Mouse (Mus musculus) myocyte (in vitro differentiated cells): Measurements from ENCODE around the gene Sh2d2a. TPM values are rescaled to one million over a fixed set of nuclear protein-coding genes. Genes with fewer than 3 reads are reported as not detected.

ENCODE experiments used
- H3K27me3 ChIP-seq: one replicate; pipeline ENCODE4 v1.6.1; 2011; ENCODE audit not compliant: control insufficient read depth, insufficient read depth, insufficient read length
- H3K36me3 ChIP-seq: one replicate; pipeline ENCODE4 v1.6.1; 2011; ENCODE audit not compliant: control insufficient read depth, insufficient read depth
- H3K4me2 ChIP-seq: one replicate; pipeline ENCODE4 v1.6.1; 2011; ENCODE audit warnings: low read depth, control low read depth
- H3K4me3 ChIP-seq: one replicate; pipeline ENCODE4 v1.5.1; 2011; ENCODE audit warnings: mild to moderate bottlenecking, control low read depth, moderate library complexity
- H3K79me2 ChIP-seq: one replicate; pipeline ENCODE4 v1.6.1; 2011; ENCODE audit not compliant: control insufficient read depth, insufficient read depth
- H3ac ChIP-seq: one replicate; pipeline ENCODE4 v1.6.1; 2011; ENCODE audit not compliant: control insufficient read depth, insufficient read length
- CEBPB ChIP-seq: IDR thresholded peaks from 2 replicates; pipeline ENCODE4 v1.6.1; 2011; ENCODE audit warnings: mild to moderate bottlenecking, moderate library complexity; ENCODE audit not compliant: poor library complexity, insufficient read depth, severe bottlenecking
- E2F4 ChIP-seq: IDR thresholded peaks from one replicate; pipeline ENCODE4 v1.6.1; 2011; ENCODE audit warnings: mild to moderate bottlenecking, control low read depth, moderate library complexity; ENCODE audit not compliant: insufficient read depth
- MAX ChIP-seq: IDR thresholded peaks from one replicate; pipeline ENCODE4 v1.6.1; 2011; ENCODE audit warnings: low read depth, mild to moderate bottlenecking, control low read depth
- MYOD1 ChIP-seq, 3 experiments: IDR thresholded peaks; one replicate each; pipeline ENCODE4 v1.6.1; 2011; ENCODE audit warnings: control low read depth in 2 of 3, low read depth in 2 of 3, mild to moderate bottlenecking in 2 of 3, moderate library complexity in 1 of 3; ENCODE audit not compliant: insufficient read length in 2 of 3, control insufficient read depth in 1 of 3
- MYOG ChIP-seq, 3 experiments: IDR thresholded peaks; one replicate each; pipeline ENCODE4 v1.6.1; 2011; ENCODE audit warnings: control low read depth in 2 of 3, low read depth in 2 of 3, mild to moderate bottlenecking in 2 of 3; ENCODE audit not compliant: insufficient read length in 2 of 3, control insufficient read depth in 1 of 3, insufficient read depth in 1 of 3
- POLR2A ChIP-seq: IDR thresholded peaks from one replicate; pipeline ENCODE4 v1.6.1; 2011; ENCODE audit warnings: low read depth, mild to moderate bottlenecking, control low read depth, moderate library complexity; ENCODE audit not compliant: insufficient read length
- POLR2AphosphoS2 ChIP-seq: IDR thresholded peaks from one replicate; pipeline ENCODE4 v1.6.1; 2011; ENCODE audit warnings: low read depth, control low read depth; ENCODE audit not compliant: insufficient read length
- REST ChIP-seq: IDR thresholded peaks from one replicate; pipeline ENCODE4 v1.6.1; 2011; ENCODE audit warnings: mild to moderate bottlenecking, control low read depth, moderate library complexity; ENCODE audit not compliant: insufficient read depth, insufficient read length
- SRF ChIP-seq: IDR thresholded peaks from one replicate; pipeline ENCODE4 v1.6.1; 2011; ENCODE audit warnings: low read depth; ENCODE audit not compliant: control insufficient read depth, insufficient read length
- TCF12 ChIP-seq: IDR thresholded peaks from one replicate; pipeline ENCODE4 v1.6.1; 2011; ENCODE audit warnings: mild to moderate bottlenecking, control low read depth; ENCODE audit not compliant: poor library complexity, insufficient read depth, severe bottlenecking
- TCF3 ChIP-seq: IDR thresholded peaks from one replicate; pipeline ENCODE4 v1.6.1; 2011; ENCODE audit warnings: low read depth, control low read depth; ENCODE audit not compliant: insufficient read length
- USF1 ChIP-seq: IDR thresholded peaks from one replicate; pipeline ENCODE4 v1.6.1; 2011; ENCODE audit warnings: low read depth, mild to moderate bottlenecking, control low read depth, moderate library complexity
- polyA plus RNA-seq: library from polyadenylated mRNA; unstranded; fragments of >200 nt; fragmentation: generic; extraction: Trizol; gene quantifications from one replicate; pipeline ENCODE4 v1.2.1, GENCODE M21; 2012; ENCODE audit warnings: missing spikeins

The Sh2d2a gene
- polyA plus RNA-seq, 1 experiment = not detected

DNA sequence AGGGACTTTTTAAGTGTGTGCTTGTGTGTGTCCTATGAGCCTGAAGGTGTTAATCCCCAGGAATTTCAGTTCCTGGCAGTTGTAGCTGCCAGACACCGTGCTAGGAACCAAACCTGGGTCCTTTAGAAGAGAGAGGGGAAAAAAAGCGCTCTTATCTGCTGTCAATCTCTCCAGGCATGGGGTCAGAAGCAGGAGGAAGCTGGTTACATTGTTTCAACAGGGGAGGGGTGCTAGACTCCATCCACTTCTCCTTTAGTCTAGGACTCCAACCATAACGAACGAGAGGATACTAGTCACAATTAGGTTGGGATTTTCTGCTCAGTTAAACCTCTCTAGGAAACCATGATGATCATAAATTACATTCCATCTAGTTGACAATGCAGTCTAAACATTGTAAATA lies 18.1 kb upstream of the Sh2d2a start:
- peaks cover 23% of the 10 kb centered on the region for H3K27me3 ChIP-seq
- H3K36me3 ChIP-seq = no peaks in the 10 kb centered on the region
- H3K4me3 ChIP-seq = no peak overlapping the region
- no peak overlapping the region for H3ac ChIP-seq
- TF ChIP-seq TCF3 = no peak
- TF ChIP-seq SRF = no peak
- no peak for TF ChIP-seq E2F4
- TF ChIP-seq POLR2A = no peak
- no peak for TF ChIP-seq TCF12
- no peak for TF ChIP-seq MAX
- TF ChIP-seq MYOD1 (IDR thresholded peaks at IDR 0.05; ENCODE audit: control insufficient read depth in 1 of 3, insufficient read length in 2 of 3, low read depth in 2 of 3) = no peak
- no peak for TF ChIP-seq REST
- no peak for TF ChIP-seq USF1
- H3K79me2 ChIP-seq = no peaks in the 10 kb centered on the region
- H3K4me2 ChIP-seq = no peak overlapping the region

DNA sequence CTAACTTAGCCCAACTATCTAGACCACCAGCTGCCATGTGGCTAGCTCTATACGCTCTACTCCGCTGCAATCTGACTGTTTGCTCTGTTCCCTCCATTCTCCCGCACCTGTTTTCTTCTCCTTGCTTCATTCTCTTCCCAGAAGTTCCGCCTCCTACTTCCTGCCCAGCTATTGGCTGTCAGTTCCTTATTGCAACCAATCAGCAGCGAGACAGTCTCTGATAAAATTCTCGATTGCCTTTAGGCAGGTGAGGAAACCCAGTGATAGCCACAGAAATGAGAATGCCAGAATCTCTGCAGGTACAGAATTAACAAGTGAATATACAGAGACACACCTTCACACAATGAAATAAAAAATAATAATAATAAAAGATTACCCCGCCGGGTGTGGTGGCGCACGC lies 17.5 kb upstream of the Sh2d2a start:
- no peak overlapping the region for H3ac ChIP-seq
- H3K79me2 ChIP-seq = no peaks in the 10 kb centered on the region
- peaks cover 20% of the 10 kb centered on the region for H3K27me3 ChIP-seq
- H3K4me2 ChIP-seq = no peak overlapping the region
- H3K36me3 ChIP-seq = no peaks in the 10 kb centered on the region
- TF ChIP-seq MYOD1 (IDR thresholded peaks at IDR 0.05; ENCODE audit: control insufficient read depth in 1 of 3, insufficient read length in 2 of 3, low read depth in 2 of 3) (no peak), POLR2AphosphoS2 (no peak), SRF (no peak), CEBPB (no peak), TCF12 (no peak), REST (no peak), TCF3 (no peak), E2F4 (no peak), MAX (no peak)
- H3K4me3 ChIP-seq = no peak overlapping the region

DNA sequence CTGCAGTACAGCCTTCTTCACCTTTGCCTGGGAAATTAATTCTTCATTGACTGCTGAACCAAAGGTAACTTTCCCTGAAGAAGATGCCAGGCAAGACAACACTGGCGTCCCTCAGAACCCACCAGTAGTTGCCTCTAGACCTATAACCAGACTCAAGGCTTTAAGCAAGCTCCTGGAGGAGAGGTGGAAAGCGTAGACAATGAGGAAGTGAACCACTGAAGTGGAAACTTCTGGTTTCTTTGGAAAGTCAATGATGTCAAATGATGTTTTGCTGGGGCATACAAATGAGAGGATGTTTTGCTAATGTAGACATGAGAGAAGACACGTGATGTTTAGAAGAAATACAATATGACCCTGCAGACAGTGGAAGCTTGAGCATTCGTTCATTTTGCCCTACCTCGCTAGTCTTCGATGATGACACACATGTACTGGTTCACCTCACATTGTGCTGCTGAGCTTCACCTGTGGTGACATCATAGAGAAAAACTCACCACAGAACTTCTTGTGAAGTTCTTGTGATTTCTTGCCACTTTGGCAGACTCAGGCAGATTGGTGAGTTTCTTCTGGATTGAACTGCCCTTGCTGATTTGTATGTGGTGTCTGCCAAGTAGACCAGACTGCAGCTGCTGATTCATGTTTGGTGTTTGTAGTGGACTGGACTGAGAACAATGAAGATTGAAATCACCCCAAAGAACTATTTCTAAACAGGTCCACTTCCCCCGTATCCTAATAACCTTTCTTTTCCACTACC lies 14.3 kb upstream of the Sh2d2a start:
- H3K79me2 ChIP-seq = no peaks in the 10 kb centered on the region
- H3K4me2 ChIP-seq = no peak overlapping the region
- H3ac ChIP-seq = no peak overlapping the region
- no peaks in the 10 kb centered on the region for H3K36me3 ChIP-seq
- no peak overlapping the region for H3K4me3 ChIP-seq
- TF ChIP-seq E2F4 (no peak), POLR2A (no peak), USF1 (no peak), CEBPB (no peak), REST (no peak), SRF (no peak), POLR2AphosphoS2 (no peak), TCF12 (no peak)
- peaks cover 13% of the 10 kb centered on the region for H3K27me3 ChIP-seq

DNA sequence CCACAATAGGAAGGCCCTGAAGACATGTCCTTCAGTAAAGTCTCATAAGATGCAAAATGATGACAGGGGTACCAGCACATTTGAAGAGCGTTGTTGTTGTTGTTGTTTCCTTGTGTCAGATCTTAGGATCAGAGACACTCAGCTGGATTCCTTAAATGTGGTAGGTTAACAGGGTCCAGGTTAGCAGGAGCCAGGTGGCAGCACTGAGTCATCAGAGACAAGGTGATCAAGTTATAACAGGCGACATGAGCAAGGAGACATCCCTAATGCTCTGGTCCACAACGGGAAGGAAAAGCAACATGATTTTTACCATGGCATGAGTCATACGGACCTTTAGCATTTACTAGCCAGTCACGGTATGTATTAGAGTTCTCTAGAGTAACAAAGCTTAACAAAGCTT lies 13.1 kb upstream of the Sh2d2a start:
- H3K36me3 ChIP-seq = no peaks in the 10 kb centered on the region
- no peak for TF ChIP-seq MAX
- TF ChIP-seq USF1 = no peak
- H3ac ChIP-seq = no peak overlapping the region
- H3K27me3 ChIP-seq = peaks cover 13% of the 10 kb centered on the region
- H3K4me3 ChIP-seq = no peak overlapping the region
- H3K79me2 ChIP-seq = no peaks in the 10 kb centered on the region
- no peak overlapping the region for H3K4me2 ChIP-seq

DNA sequence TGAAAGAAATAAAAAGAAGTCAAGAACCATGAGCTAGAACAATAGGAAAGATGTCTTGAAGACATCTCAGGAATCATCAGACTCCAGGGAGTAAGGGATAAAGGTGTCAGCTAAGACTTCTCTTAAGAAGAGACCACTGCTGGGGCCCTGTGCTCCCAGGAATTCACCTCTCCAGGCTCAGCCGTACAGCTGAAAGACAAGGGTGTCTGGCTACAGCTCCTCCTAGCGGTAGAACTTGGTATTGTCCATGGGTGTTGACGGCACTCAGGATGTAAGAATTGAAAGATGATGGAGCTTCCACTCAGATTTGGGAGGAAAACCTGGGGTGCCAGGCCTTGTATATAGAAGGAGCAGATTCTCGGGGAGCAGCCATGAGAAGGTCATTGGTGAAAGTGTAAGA lies 7.9 kb upstream of the Sh2d2a start:
- H3K4me2 ChIP-seq = no peak overlapping the region
- TF ChIP-seq POLR2AphosphoS2 = no peak
- TF ChIP-seq TCF12 = no peak
- TF ChIP-seq MAX = no peak
- TF ChIP-seq MYOG (IDR thresholded peaks at IDR 0.05; ENCODE audit: control insufficient read depth in 1 of 3, insufficient read depth in 1 of 3, insufficient read length in 2 of 3, low read depth in 2 of 3) = no peak
- no peak for TF ChIP-seq E2F4
- TF ChIP-seq CEBPB = no peak
- no peak for TF ChIP-seq POLR2A
- H3ac ChIP-seq = no peak overlapping the region
- no peaks in the 10 kb centered on the region for H3K36me3 ChIP-seq
- no peaks in the 10 kb centered on the region for H3K79me2 ChIP-seq
- H3K4me3 ChIP-seq = no peak overlapping the region
- peaks cover 12% of the 10 kb centered on the region for H3K27me3 ChIP-seq

DNA sequence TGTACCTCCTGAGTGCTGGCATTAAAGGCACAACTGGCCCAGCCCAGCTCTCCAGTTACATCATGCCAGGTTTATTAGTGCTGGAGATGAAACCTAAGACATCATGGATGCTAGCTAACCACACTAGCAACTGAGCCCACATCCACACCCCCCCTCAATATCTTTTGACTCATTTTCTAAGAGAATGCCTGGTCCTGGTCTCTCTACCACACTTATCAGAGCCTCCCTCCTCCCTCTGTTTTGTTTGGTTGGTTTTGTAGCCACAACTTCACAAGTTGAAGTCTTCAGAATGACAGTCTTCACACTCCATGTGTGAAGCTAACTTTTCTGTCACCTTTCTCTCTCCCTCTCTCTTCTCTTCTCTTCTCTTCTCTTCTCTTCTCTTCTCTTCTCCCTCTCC lies 5.7 kb upstream of the Sh2d2a start:
- TF ChIP-seq POLR2A (no peak), POLR2AphosphoS2 (no peak), USF1 (no peak), E2F4 (no peak), MYOD1 (IDR thresholded peaks at IDR 0.05; ENCODE audit: control insufficient read depth in 1 of 3, insufficient read length in 2 of 3, low read depth in 2 of 3) (no peak), SRF (no peak), TCF12 (no peak)
- Histone ChIP-seq H3K27me3 (peaks cover 11% of the 10 kb centered on the region), H3K4me3 (no peak overlapping the region), H3K4me2 (no peak overlapping the region), H3K79me2 (no peaks in the 10 kb centered on the region), H3ac (no peak overlapping the region), H3K36me3 (no peaks in the 10 kb centered on the region)
